Mouse (Mus musculus): ENCODE data around the gene Usp29. TPM values are rescaled to one million over a fixed set of nuclear protein-coding genes. Genes with fewer than 3 reads are reported as not detected.
"Not testable (repeated sequence)": the region's sequence is repeated elsewhere in the genome, so short reads cannot be mapped to it uniquely, and the experiment has no call there.

Gene Usp29
- total and polyA plus RNA-seq, 2 experiments from 2014 or later: 2.2 to 3.2 TPM

- TF ChIP-seq EP300 (IDR thresholded peaks at IDR 0.05; ENCODE audit: low read depth) (no peak), CTCF (IDR thresholded peaks at IDR 0.05; ENCODE audit: low read depth) (no peak)
- Histone ChIP-seq H3K27me3 (ENCODE audit: control insufficient read depth, insufficient read depth, low read length) (no peaks in the 10 kb centered on the region), H3K4me3 (ENCODE audit: low read depth, low read length) (no peak overlapping the region), H3K9ac (replicated peaks; ENCODE audit: low read depth, low read length) (no peak overlapping the region), H3K36me3 (replicated peaks; ENCODE audit: control insufficient read depth, insufficient read depth, low read length) (no peaks in the 10 kb centered on the region), H3K4me1 (ENCODE audit: control insufficient read depth, insufficient read depth) (peaks cover 3% of the 10 kb centered on the region; the same call in 1 of the 2 replicates), H3K27ac (ENCODE audit: low read depth) (no peak overlapping the region), H3K9me3 (replicated peaks; ENCODE audit: control insufficient read depth, low read length) (no peaks in the 10 kb centered on the region), H3K4me2 (ENCODE audit: low read depth, low read length) (no peak overlapping the region)
- DNase-seq (ENCODE audit: low spot score) (no peak), ATAC-seq (ENCODE audit: insufficient read depth, low read depth) (no peak)
- WGBS: 51% methylated on average over 8 of the region's 8 CpGs
Measured at GRCm38 (mm10) chr7:6883376-6884147, 153.2 kb downstream of the Usp29 start.

- TF ChIP-seq EP300 (IDR thresholded peaks at IDR 0.05; ENCODE audit: low read depth): no peak
- no peak for TF ChIP-seq CTCF (IDR thresholded peaks at IDR 0.05; ENCODE audit: low read depth)
- Histone ChIP-seq H3K4me1 (ENCODE audit: control insufficient read depth, insufficient read depth) (peaks cover 3% of the 10 kb centered on the region; the same call in 1 of the 2 replicates), H3K4me2 (ENCODE audit: low read depth, low read length) (no peak overlapping the region), H3K36me3 (replicated peaks; ENCODE audit: control insufficient read depth, insufficient read depth, low read length) (no peaks in the 10 kb centered on the region), H3K4me3 (ENCODE audit: low read depth, low read length) (no peak overlapping the region), H3K27ac (ENCODE audit: low read depth) (no peak overlapping the region), H3K9me3 (replicated peaks; ENCODE audit: control insufficient read depth, low read length) (no peaks in the 10 kb centered on the region), H3K27me3 (ENCODE audit: control insufficient read depth, insufficient read depth, low read length) (no peaks in the 10 kb centered on the region), H3K9ac (replicated peaks; ENCODE audit: low read depth, low read length) (no peak overlapping the region)
- WGBS: 30% methylated on average over 7 of the region's 7 CpGs
- ATAC-seq (ENCODE audit: insufficient read depth, low read depth): peak; percentile 69
- DNase-seq (ENCODE audit: low spot score): peak; percentile 41
Measured at GRCm38 (mm10) chr7:6885416-6885815, 155.0 kb downstream of the Usp29 start.

- no peak overlapping the region for H3K27ac ChIP-seq (ENCODE audit: low read depth)
- no peaks in the 10 kb centered on the region for H3K36me3 ChIP-seq (replicated peaks; ENCODE audit: control insufficient read depth, insufficient read depth, low read length)
- H3K27me3 ChIP-seq (ENCODE audit: control insufficient read depth, insufficient read depth, low read length): no peaks in the 10 kb centered on the region
- DNase-seq (ENCODE audit: low spot score): no peak
- H3K9me3 ChIP-seq (replicated peaks; ENCODE audit: control insufficient read depth, low read length): no peaks in the 10 kb centered on the region
- H3K4me2 ChIP-seq (ENCODE audit: low read depth, low read length): no peak overlapping the region
- H3K4me1 ChIP-seq (ENCODE audit: control insufficient read depth, insufficient read depth): peaks cover 3% of the 10 kb centered on the region; the same call in 1 of the 2 replicates
- no peak for ATAC-seq (ENCODE audit: insufficient read depth, low read depth)
- H3K4me3 ChIP-seq (ENCODE audit: low read depth, low read length): no peak overlapping the region
- H3K9ac ChIP-seq (replicated peaks; ENCODE audit: low read depth, low read length): no peak overlapping the region
- TF ChIP-seq CTCF (IDR thresholded peaks at IDR 0.05; ENCODE audit: low read depth): no peak
- no peak for TF ChIP-seq EP300 (IDR thresholded peaks at IDR 0.05; ENCODE audit: low read depth)
- WGBS: 85% methylated on average over 1 of the region's 1 CpGs
Measured at GRCm38 (mm10) chr7:6886896-6887295, 156.5 kb downstream of the Usp29 start.

- no peaks in the 10 kb centered on the region for H3K4me1 ChIP-seq (ENCODE audit: control insufficient read depth, insufficient read depth)
- 89% methylated on average over 5 of the region's 5 CpGs for WGBS
- H3K27ac ChIP-seq (ENCODE audit: low read depth): no peak overlapping the region
- no peaks in the 10 kb centered on the region for H3K9me3 ChIP-seq (replicated peaks; ENCODE audit: control insufficient read depth, low read length)
- H3K4me3 ChIP-seq (ENCODE audit: low read depth, low read length): no peak overlapping the region
- ATAC-seq (ENCODE audit: insufficient read depth, low read depth) (no peak), DNase-seq (ENCODE audit: low spot score) (no peak)
- H3K9ac ChIP-seq (replicated peaks; ENCODE audit: low read depth, low read length): no peak overlapping the region
- no peaks in the 10 kb centered on the region for H3K36me3 ChIP-seq (replicated peaks; ENCODE audit: control insufficient read depth, insufficient read depth, low read length)
- no peaks in the 10 kb centered on the region for H3K27me3 ChIP-seq (ENCODE audit: control insufficient read depth, insufficient read depth, low read length)
- no peak for TF ChIP-seq EP300 (IDR thresholded peaks at IDR 0.05; ENCODE audit: low read depth)
- no peak for TF ChIP-seq CTCF (IDR thresholded peaks at IDR 0.05; ENCODE audit: low read depth)
- H3K4me2 ChIP-seq (ENCODE audit: low read depth, low read length): no peak overlapping the region
Measured at GRCm38 (mm10) chr7:6889871-6890270, 159.5 kb downstream of the Usp29 start.

- no peak for DNase-seq (ENCODE audit: low spot score)
- no peak overlapping the region for H3K9ac ChIP-seq (replicated peaks; ENCODE audit: low read depth, low read length)
- 60% methylated on average over 3 of the region's 3 CpGs for WGBS
- TF ChIP-seq CTCF (IDR thresholded peaks at IDR 0.05; ENCODE audit: low read depth) (no peak), EP300 (IDR thresholded peaks at IDR 0.05; ENCODE audit: low read depth) (no peak)
- H3K9me3 ChIP-seq (replicated peaks; ENCODE audit: control insufficient read depth, low read length): no peaks in the 10 kb centered on the region
- H3K27ac ChIP-seq (ENCODE audit: low read depth): no peak overlapping the region
- no peak overlapping the region for H3K4me3 ChIP-seq (ENCODE audit: low read depth, low read length)
- H3K4me2 ChIP-seq (ENCODE audit: low read depth, low read length): no peak overlapping the region
- no peaks in the 10 kb centered on the region for H3K27me3 ChIP-seq (ENCODE audit: control insufficient read depth, insufficient read depth, low read length)
- no peaks in the 10 kb centered on the region for H3K4me1 ChIP-seq (ENCODE audit: control insufficient read depth, insufficient read depth)
- ATAC-seq (ENCODE audit: insufficient read depth, low read depth): no peak
- no peaks in the 10 kb centered on the region for H3K36me3 ChIP-seq (replicated peaks; ENCODE audit: control insufficient read depth, insufficient read depth, low read length)
Measured at GRCm38 (mm10) chr7:6891206-6891605, 160.8 kb downstream of the Usp29 start.

GRCm38 (mm10) chr7:6897021-6897420 lies 166.6 kb downstream of the Usp29 start:
- not testable (repeated sequence) for DNase-seq (ENCODE audit: low spot score); H3K4me3 ChIP-seq (ENCODE audit: low read depth, low read length); ATAC-seq (ENCODE audit: insufficient read depth, low read depth); H3K4me1 ChIP-seq (ENCODE audit: control insufficient read depth, insufficient read depth); H3K27me3 ChIP-seq (ENCODE audit: control insufficient read depth, insufficient read depth, low read length); H3K36me3 ChIP-seq (replicated peaks; ENCODE audit: control insufficient read depth, insufficient read depth, low read length); H3K9ac ChIP-seq (replicated peaks; ENCODE audit: low read depth, low read length); H3K27ac ChIP-seq (ENCODE audit: low read depth); H3K4me2 ChIP-seq (ENCODE audit: low read depth, low read length); H3K9me3 ChIP-seq (replicated peaks; ENCODE audit: control insufficient read depth, low read length)
- WGBS: 16% methylated on average over 4 of the region's 4 CpGs
